Mouse (Mus musculus) MEL (cell line): ENCODE measurements at regions not wholly inside any gene's neighbourhood (a gene's known extent, or its start where the extent isn't known, plus 50 kb on each side); places are given as distances from the start of the nearest gene placed in this dataset.

ENCODE experiments used
- DNase-seq: peaks from one replicate; pipeline ENCODE4 v3.0.0; 2011; ENCODE audit warnings: low read depth, low spot score
- H3K27ac ChIP-seq: 2 replicates; pipeline ENCODE4 v1.5.1; 2012; ENCODE audit warnings: low read depth, mild to moderate bottlenecking, control low read depth, low read length, moderate library complexity; ENCODE audit not compliant: control insufficient read depth
- H3K27me3 ChIP-seq, 2 experiments: fragments of 150-350 bp in 1 of 2; sonication (generic) in 1 of 2; 2 replicates each; pipeline ENCODE4 v1.6.1; 2012; ENCODE audit warnings: low read length in 2 of 2, mild to moderate bottlenecking in 2 of 2, improper control_type of control experiment in 1 of 2, moderate library complexity in 1 of 2; ENCODE audit not compliant: insufficient read depth in 2 of 2, control insufficient read depth in 1 of 2
- H3K36me3 ChIP-seq, 2 experiments: 2 replicates each; pipeline ENCODE4 v1.6.1; 2012 to 2014; ENCODE audit warnings: low read length in 2 of 2, improper control_type of control experiment in 1 of 2, inconsistent platforms in 1 of 2, mild to moderate bottlenecking in 1 of 2; ENCODE audit not compliant: insufficient read depth in 2 of 2, control insufficient read depth in 1 of 2
- H3K4me1 ChIP-seq, 2 experiments: fragments of 150-350 bp in 1 of 2; sonication (generic) in 1 of 2; 2 replicates each; pipeline ENCODE4 v1.6.1; 2012; ENCODE audit warnings: low read length in 2 of 2, improper control_type of control experiment in 1 of 2, mild to moderate bottlenecking in 1 of 2; ENCODE audit not compliant: insufficient read depth in 2 of 2, control insufficient read depth in 1 of 2
- H3K4me3 ChIP-seq, 2 experiments: fragments of 150-350 bp in 1 of 2; sonication (generic) in 1 of 2; 2 replicates each; pipeline ENCODE4 v1.5.1; 2012; ENCODE audit warnings: low read depth in 2 of 2, low read length in 2 of 2, mild to moderate bottlenecking in 2 of 2, moderate library complexity in 2 of 2, control low read depth in 1 of 2, improper control_type of control experiment in 1 of 2; ENCODE audit not compliant: control insufficient read depth in 1 of 2, insufficient read depth in 1 of 2
- H3K79me2 ChIP-seq: 2 replicates; pipeline ENCODE4 v1.6.1; 2012; ENCODE audit warnings: mild to moderate bottlenecking, low read length, moderate library complexity; ENCODE audit not compliant: control insufficient read depth, poor library complexity, insufficient read depth
- H3K9ac ChIP-seq: 2 replicates; pipeline ENCODE4 v1.6.1; 2012; ENCODE audit warnings: low read depth, mild to moderate bottlenecking, control low read depth, low read length, moderate library complexity; ENCODE audit not compliant: control insufficient read depth, poor library complexity, severe bottlenecking
- H3K9me3 ChIP-seq: fragments of 150-350 bp; sonication (generic); replicated peaks from 2 replicates; pipeline ENCODE4 v1.6.1; 2012; ENCODE audit warnings: mild to moderate bottlenecking, low read length, improper control_type of control experiment, moderate library complexity; ENCODE audit not compliant: insufficient read depth
- CHD1 ChIP-seq: IDR thresholded peaks from 2 replicates; pipeline ENCODE4 v1.6.1; 2012; ENCODE audit warnings: low read depth, mild to moderate bottlenecking, inconsistent platforms, low read length, improper control_type of control experiment
- CHD2 ChIP-seq: IDR thresholded peaks from 2 replicates; pipeline ENCODE4 v1.6.1; 2011; ENCODE audit warnings: low read length, improper control_type of control experiment
- CTCF ChIP-seq, 3 experiments: IDR thresholded peaks in 2 of 3; conservative IDR thresholded peaks in 1 of 3; 2 replicates each; pipeline ENCODE4 v1.5.1; 2011 to 2012; ENCODE audit warnings: low read length in 3 of 3, low read depth in 2 of 3, mild to moderate bottlenecking in 2 of 3, improper control_type of control experiment in 1 of 3, inconsistent platforms in 1 of 3, mixed read lengths in 1 of 3, moderate library complexity in 1 of 3; ENCODE audit not compliant: control insufficient read depth in 1 of 3, insufficient read depth in 1 of 3, poor library complexity in 1 of 3, severe bottlenecking in 1 of 3
- ELF1 ChIP-seq: IDR thresholded peaks from 2 replicates; pipeline ENCODE4 v1.6.1; 2014; ENCODE audit warnings: low read depth, mild to moderate bottlenecking, inconsistent platforms, low read length, improper control_type of control experiment, moderate library complexity
- JUND ChIP-seq: IDR thresholded peaks from 2 replicates; pipeline ENCODE4 v1.6.1; 2011; ENCODE audit warnings: low read depth, mild to moderate bottlenecking, improper control_type of control experiment, low read length
- KAT2A ChIP-seq: conservative IDR thresholded peaks from 2 replicates; pipeline ENCODE4 v1.6.1; 2012; ENCODE audit warnings: low read depth, low read length, improper control_type of control experiment, inconsistent platforms
- MAFK ChIP-seq: IDR thresholded peaks from 2 replicates; pipeline ENCODE4 v1.6.1; 2011; ENCODE audit warnings: low read depth, mild to moderate bottlenecking, low read length, improper control_type of control experiment, borderline replicate concordance
- MAZ ChIP-seq: IDR thresholded peaks from 2 replicates; pipeline ENCODE4 v1.6.1; 2012; ENCODE audit warnings: low read depth, mild to moderate bottlenecking, inconsistent platforms, low read length, improper control_type of control experiment
- MEF2A ChIP-seq: IDR thresholded peaks from 2 replicates; pipeline ENCODE4 v1.6.1; 2014; ENCODE audit warnings: low read depth, mild to moderate bottlenecking, inconsistent platforms, low read length, improper control_type of control experiment; ENCODE audit not compliant: poor library complexity, insufficient replicate concordance, severe bottlenecking; ENCODE audit errors: extremely low read depth
- MYB ChIP-seq: IDR thresholded peaks from 2 replicates; pipeline ENCODE4 v1.6.1; 2011; ENCODE audit warnings: mild to moderate bottlenecking, low read depth, low read length, improper control_type of control experiment
- NRF1 ChIP-seq: IDR thresholded peaks from 2 replicates; pipeline ENCODE4 v1.6.1; 2014; ENCODE audit warnings: low read depth, mild to moderate bottlenecking, inconsistent platforms, low read length, improper control_type of control experiment, moderate library complexity; ENCODE audit not compliant: poor library complexity, insufficient read depth, severe bottlenecking
- POLR2AphosphoS2 ChIP-seq: IDR thresholded peaks from 2 replicates; pipeline ENCODE4 v1.6.1; 2011; ENCODE audit warnings: low read length, improper control_type of control experiment
- POLR2AphosphoS5 ChIP-seq: IDR thresholded peaks from 2 replicates; pipeline ENCODE4 v1.6.1; 2012; ENCODE audit warnings: low read depth, borderline replicate concordance, mild to moderate bottlenecking, inconsistent platforms, low read length, moderate library complexity, mixed read lengths
- RCOR1 ChIP-seq: IDR thresholded peaks from 2 replicates; pipeline ENCODE4 v1.6.1; 2012; ENCODE audit warnings: low read depth, mild to moderate bottlenecking, inconsistent platforms, low read length, improper control_type of control experiment
- SIN3A ChIP-seq: IDR thresholded peaks from 2 replicates; pipeline ENCODE4 v1.6.1; 2012; ENCODE audit warnings: low read length, improper control_type of control experiment, inconsistent platforms
- TAL1 ChIP-seq: IDR thresholded peaks from 2 replicates; pipeline ENCODE4 v1.6.1; 2012; ENCODE audit warnings: mild to moderate bottlenecking, inconsistent platforms, low read length, moderate library complexity, mixed read lengths
- TBP ChIP-seq: IDR thresholded peaks from 2 replicates; pipeline ENCODE4 v1.8.0; 2011; ENCODE audit warnings: low read depth, low read length, improper control_type of control experiment
- TCF12 ChIP-seq: IDR thresholded peaks from 2 replicates; pipeline ENCODE4 v1.6.1; 2014; ENCODE audit warnings: low read depth, mild to moderate bottlenecking, inconsistent platforms, low read length, improper control_type of control experiment, moderate library complexity
- UBTF ChIP-seq: IDR thresholded peaks from 2 replicates; pipeline ENCODE4 v1.6.1; 2012; ENCODE audit warnings: low read depth, mild to moderate bottlenecking, inconsistent platforms, low read length, improper control_type of control experiment, moderate library complexity, borderline replicate concordance; ENCODE audit not compliant: insufficient read depth
- USF1 ChIP-seq: IDR thresholded peaks from 2 replicates; pipeline ENCODE4 v1.6.1; 2014; ENCODE audit warnings: low read depth, mild to moderate bottlenecking, inconsistent platforms, low read length, improper control_type of control experiment, moderate library complexity
- USF2 ChIP-seq, 2 experiments: IDR thresholded peaks; 2 replicates each; pipeline ENCODE4 v1.6.1; 2011 to 2012; ENCODE audit warnings: improper control_type of control experiment in 2 of 2, low read length in 2 of 2, borderline replicate concordance in 1 of 2, inconsistent platforms in 1 of 2, low read depth in 1 of 2, mild to moderate bottlenecking in 1 of 2; ENCODE audit not compliant: insufficient read depth in 1 of 2
- ZC3H11A ChIP-seq: IDR thresholded peaks from 2 replicates; pipeline ENCODE4 v1.6.1; 2012; ENCODE audit warnings: low read depth, mild to moderate bottlenecking, inconsistent platforms, low read length, improper control_type of control experiment
- ZMIZ1 ChIP-seq: IDR thresholded peaks from 2 replicates; pipeline ENCODE4 v1.6.1; 2012; ENCODE audit warnings: low read depth, mild to moderate bottlenecking, inconsistent platforms, low read length, improper control_type of control experiment, moderate library complexity
- ZNF384 ChIP-seq: IDR thresholded peaks from 2 replicates; pipeline ENCODE4 v1.6.1; 2012; ENCODE audit warnings: low read depth, mild to moderate bottlenecking, inconsistent platforms, low read length, improper control_type of control experiment

DNA sequence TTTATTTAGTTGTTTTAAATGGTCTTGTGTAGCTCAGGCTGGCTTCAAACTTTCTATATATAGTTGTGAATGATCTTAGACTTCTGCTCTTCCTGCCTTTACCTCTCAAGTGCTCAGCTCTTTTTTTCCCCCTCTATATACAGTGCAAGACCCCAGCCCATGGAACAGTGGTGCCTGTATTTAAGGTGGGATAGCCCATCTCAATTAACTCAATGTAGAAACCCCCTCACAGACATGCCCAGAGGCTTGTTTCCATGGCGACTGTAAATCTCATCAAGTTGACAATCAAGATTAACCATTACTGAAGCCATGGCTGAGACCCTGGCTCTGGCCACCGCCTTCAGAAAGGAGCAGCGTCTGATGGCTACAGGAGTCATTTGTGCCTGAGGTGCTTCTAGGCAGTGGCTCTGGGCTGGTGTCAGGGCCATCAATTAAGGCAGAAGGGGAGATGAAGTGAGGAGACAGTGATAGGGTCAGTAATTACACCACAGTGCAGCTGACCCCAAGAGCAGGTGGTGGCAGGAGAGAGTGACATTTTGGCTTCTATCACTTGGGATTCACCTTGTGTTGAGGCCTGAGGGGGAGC, 161.4 kb upstream of the Cxcr4 start:
- no peak overlapping the region for H3K4me3 ChIP-seq
- no peak overlapping the region for H3K27ac ChIP-seq
- no peaks in the 10 kb centered on the region for H3K4me1 ChIP-seq
- DNase-seq: no peak
- H3K79me2 ChIP-seq: no peaks in the 10 kb centered on the region
- no peak for TF ChIP-seq ELF1
- no peak for TF ChIP-seq SIN3A
- no peak for TF ChIP-seq TCF12
- no peak for TF ChIP-seq USF1
- no peak for TF ChIP-seq CHD1
- no peak for TF ChIP-seq USF2 (IDR thresholded peaks at IDR 0.05; ENCODE audit: borderline replicate concordance in 1 of 2, insufficient read depth in 1 of 2, low read depth in 1 of 2, low read length in 2 of 2)
- TF ChIP-seq CTCF (IDR thresholded peaks at IDR 0.05 in 2 of 3, conservative IDR thresholded peaks at IDR 0.05 in 1 of 3; ENCODE audit: control insufficient read depth in 1 of 3, insufficient read depth in 1 of 3, low read depth in 2 of 3, low read length in 3 of 3, poor library complexity in 1 of 3, severe bottlenecking in 1 of 3): no peak
- no peak for TF ChIP-seq MYB
- TF ChIP-seq POLR2AphosphoS2: no peak
- no peaks in the 10 kb centered on the region for H3K9me3 ChIP-seq
- no peaks in the 10 kb centered on the region for H3K27me3 ChIP-seq
- no peaks in the 10 kb centered on the region for H3K36me3 ChIP-seq
- H3K9ac ChIP-seq: no peak overlapping the region

DNA sequence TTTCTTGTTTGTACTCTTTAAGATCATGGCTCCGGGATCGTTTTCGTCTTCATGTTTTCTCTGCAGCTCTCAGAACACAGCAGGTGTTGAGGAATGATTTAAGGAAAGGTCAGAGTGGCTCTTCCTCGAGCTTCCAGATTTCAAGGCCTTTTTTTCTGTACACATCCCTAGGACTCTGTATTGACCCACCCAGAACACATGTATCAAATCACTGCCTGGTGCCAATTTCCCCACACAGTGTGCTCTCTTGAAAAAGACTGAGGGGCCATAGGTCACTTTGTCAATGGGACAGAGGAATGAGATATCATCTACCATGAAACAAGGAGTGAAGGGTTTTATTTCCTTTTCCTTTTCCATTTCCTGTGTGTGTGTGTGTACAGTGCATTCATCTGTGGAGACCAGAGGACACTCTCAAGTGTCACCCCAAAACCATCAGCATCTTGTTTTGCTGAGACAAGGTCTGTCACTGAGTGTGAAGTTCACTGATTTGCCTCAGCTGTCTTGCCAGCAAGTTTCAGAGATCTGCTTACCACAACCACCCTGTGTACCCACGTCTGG, 157.4 kb upstream of the Cxcr4 start:
- Histone ChIP-seq H3K9ac (no peak overlapping the region), H3K4me1 (peaks cover 2 to 8% of the 10 kb centered on the region in 2 experiments), H3K27ac (no peak overlapping the region), H3K36me3 (peaks cover 0 to 2% of the 10 kb centered on the region in 2 experiments; a peak in 2 of 4 replicates), H3K4me3 (no peak overlapping the region), H3K27me3 (no peaks in the 10 kb centered on the region), H3K9me3 (no peaks in the 10 kb centered on the region), H3K79me2 (no peaks in the 10 kb centered on the region)
- no peak for TF ChIP-seq SIN3A
- no peak for TF ChIP-seq TBP
- no peak for TF ChIP-seq RCOR1
- no peak for TF ChIP-seq MAFK
- TF ChIP-seq TAL1: no peak
- no peak for TF ChIP-seq MEF2A
- no peak for TF ChIP-seq POLR2AphosphoS5
- TF ChIP-seq ZC3H11A: no peak
- no peak for TF ChIP-seq NRF1
- no peak for TF ChIP-seq TCF12
- no peak for TF ChIP-seq CHD2
- no peak for TF ChIP-seq JUND
- no peak for TF ChIP-seq CHD1
- no peak for TF ChIP-seq CTCF (IDR thresholded peaks at IDR 0.05 in 2 of 3, conservative IDR thresholded peaks at IDR 0.05 in 1 of 3; ENCODE audit: control insufficient read depth in 1 of 3, insufficient read depth in 1 of 3, low read depth in 2 of 3, low read length in 3 of 3, poor library complexity in 1 of 3, severe bottlenecking in 1 of 3)
- TF ChIP-seq KAT2A: no peak
- TF ChIP-seq MAZ: no peak
- no peak for TF ChIP-seq ZMIZ1
- no peak for TF ChIP-seq ZNF384
- no peak for TF ChIP-seq UBTF
- TF ChIP-seq, all 39 proteins: peak for 0
- DNase-seq: no peak
